Mouse (Mus musculus) CH12.LX (cell line): ENCODE data around the gene Gse1.

Source experiments
- CTCF ChIP-seq, 2 experiments: IDR thresholded peaks in 1 of 2; conservative IDR thresholded peaks in 1 of 2; 2 replicates each; pipeline ENCODE4 v1.5.1; 2011 to 2012; ENCODE audit warnings: low read depth in 2 of 2, low read length in 2 of 2, improper control_type of control experiment in 1 of 2, inconsistent platforms in 1 of 2, mild to moderate bottlenecking in 1 of 2, moderate library complexity in 1 of 2
- EP300 ChIP-seq: IDR thresholded peaks from 2 replicates; pipeline ENCODE4 v1.6.1; 2011; ENCODE audit warnings: low read length, improper control_type of control experiment
- POLR2A ChIP-seq: IDR thresholded peaks from 2 replicates; pipeline ENCODE4 v1.6.1; 2011; ENCODE audit warnings: low read depth, mild to moderate bottlenecking, improper control_type of control experiment, low read length
- ZNF384 ChIP-seq: IDR thresholded peaks from 2 replicates; pipeline ENCODE4 v1.6.1; 2012; ENCODE audit warnings: low read depth, low read length, improper control_type of control experiment, inconsistent platforms

GRCm38 (mm10) chr8:120516182-120516755 is 288.0 kb downstream of the Gse1 start:
- TF ChIP-seq EP300, result no peak
- no peak for TF ChIP-seq CTCF (conservative IDR thresholded peaks at IDR 0.05 in 1 of 2, IDR thresholded peaks at IDR 0.05 in 1 of 2; ENCODE audit: low read depth in 2 of 2, low read length in 2 of 2)
- no peak for TF ChIP-seq POLR2A
- TF ChIP-seq ZNF384, result no peak
